Mouse (Mus musculus) cerebellum, adult 2 months (tissue): ENCODE results near the gene Pet117. TPM values are rescaled to one million over a fixed set of nuclear protein-coding genes. Genes with fewer than 3 reads are reported as not detected.

Experiments
- DNase-seq, 2 experiments: peaks; one replicate each; pipeline ENCODE4 v3.0.0; 2021
- H3K27ac ChIP-seq: fragments of 200-500 bp; 2 replicates; pipeline ENCODE4 v1.5.1; 2012; ENCODE audit warnings: low read length, control low read depth, inconsistent platforms; ENCODE audit not compliant: insufficient read depth
- H3K27me3 ChIP-seq: fragments of 200-500 bp; 2 replicates; pipeline ENCODE4 v1.6.1; 2012; ENCODE audit warnings: inconsistent platforms, mild to moderate bottlenecking, low read length, moderate library complexity; ENCODE audit not compliant: control insufficient read depth, insufficient read depth
- H3K4me1 ChIP-seq: fragments of 200-500 bp; 2 replicates; pipeline ENCODE4 v1.6.1; 2011; ENCODE audit warnings: low read length; ENCODE audit not compliant: control insufficient read depth, insufficient read depth
- H3K4me3 ChIP-seq: fragments of 200-500 bp; replicated peaks from 2 replicates; pipeline ENCODE3; 2011; ENCODE audit warnings: mild to moderate bottlenecking, low read depth, low read length, control low read depth; ENCODE audit not compliant: insufficient read depth
- CTCF ChIP-seq: fragments of 200-500 bp; IDR thresholded peaks from 2 replicates; pipeline ENCODE4 v1.5.1; 2011; ENCODE audit warnings: low read depth, mild to moderate bottlenecking, control low read depth, low read length, moderate library complexity, borderline replicate concordance; ENCODE audit not compliant: insufficient read depth
- POLR2A ChIP-seq: fragments of 200-500 bp; IDR thresholded peaks from 2 replicates; pipeline ENCODE4 v1.6.1; 2011; ENCODE audit warnings: low read length, control low read depth, borderline replicate concordance; ENCODE audit not compliant: insufficient read depth
- WGBS: fragments of 180-500 bp; shearing (Covaris S2); methylation state at CpG from one replicate; pipeline ENCODE4 v1.1.7; 2018; 5-methylcytosine and 5-hydroxymethylcytosine counted together
- polyA plus RNA-seq: library from polyadenylated mRNA; depleted of rRNA; stranded (reverse); fragments of >200 nt; gene quantifications from 2 replicates; pipeline ENCODE4 v1.2.3, GENCODE M21; 2012

Gene Pet117
- polyA plus RNA-seq, 1 experiment = not detected

- Histone ChIP-seq H3K4me1 (peaks cover 3% of the 10 kb centered on the region; the same call in 1 of the 2 replicates), H3K4me3 (peak overlapping the region; percentile 73), H3K27ac (peak overlapping the region; percentile 88; the same call in 1 of the 2 replicates), H3K27me3 (no peaks in the 10 kb centered on the region)
- no peak for TF ChIP-seq CTCF
- TF ChIP-seq POLR2A = no peak
- WGBS = 0% methylated on average over 12 of the region's 12 CpGs
- DNase-seq = no peak
Measured at GRCm38 (mm10) chr2:144369511-144369910, 715 bp downstream of the Pet117 start.

GRCm38 (mm10) chr2:144371566-144371965 lies 2.8 kb downstream of the Pet117 start:
- no peak overlapping the region for H3K4me3 ChIP-seq
- H3K27ac ChIP-seq = no peak overlapping the region
- WGBS = 86% methylated on average over 4 of the region's 4 CpGs

GRCm38 (mm10) chr2:144373063-144373462 lies 4.3 kb downstream of the Pet117 start:
- Histone ChIP-seq H3K4me1 (peaks cover 3% of the 10 kb centered on the region; the same call in 1 of the 2 replicates), H3K27ac (no peak overlapping the region), H3K4me3 (no peak overlapping the region), H3K27me3 (no peaks in the 10 kb centered on the region)
- TF ChIP-seq POLR2A (no peak), CTCF (no peak)
- 94% methylated on average over 9 of the region's 9 CpGs for WGBS
- DNase-seq = no peak

More at GRCm38 (mm10) chr2:144371566-144371965, 2.8 kb downstream of the Pet117 start:
- DNase-seq = no peak
- peaks cover 3% of the 10 kb centered on the region; the same call in 1 of the 2 replicates for H3K4me1 ChIP-seq
- no peaks in the 10 kb centered on the region for H3K27me3 ChIP-seq
- TF ChIP-seq CTCF (no peak), POLR2A (no peak)

- DNase-seq = no peak
- TF ChIP-seq POLR2A (no peak), CTCF (no peak)
- H3K4me1 ChIP-seq = peaks cover under 1% of the 10 kb centered on the region; the same call in 1 of the 2 replicates
- no peak overlapping the region for H3K27ac ChIP-seq
- 87% methylated on average over 10 of the region's 10 CpGs for WGBS
- H3K4me3 ChIP-seq = no peak overlapping the region
- H3K27me3 ChIP-seq = no peaks in the 10 kb centered on the region
Measured at GRCm38 (mm10) chr2:144375063-144375703, 6.4 kb downstream of the Pet117 start.

GRCm38 (mm10) chr2:144381293-144381692 lies 12.5 kb downstream of the Pet117 start:
- H3K27ac ChIP-seq = peak overlapping the region; percentile 96
- 6% methylated on average over 3 of the region's 3 CpGs for WGBS
- TF ChIP-seq POLR2A = no peak
- TF ChIP-seq CTCF = no peak

GRCm38 (mm10) chr2:144381741-144382140 lies 12.9 kb downstream of the Pet117 start:
- no peak for TF ChIP-seq CTCF
- no peak for TF ChIP-seq POLR2A
- H3K4me3 ChIP-seq = no peak overlapping the region
- H3K27ac ChIP-seq = peak overlapping the region; percentile 27; the same call in 1 of the 2 replicates
- 73% methylated on average over 4 of the region's 4 CpGs for WGBS
- peak; percentile 27 to 36 for DNase-seq
- peaks cover 8% of the 10 kb centered on the region for H3K4me1 ChIP-seq
- H3K27me3 ChIP-seq = no peaks in the 10 kb centered on the region

More at GRCm38 (mm10) chr2:144381293-144381692, 12.5 kb downstream of the Pet117 start:
- H3K4me3 ChIP-seq = peak overlapping the region; percentile 2
- H3K27me3 ChIP-seq = no peaks in the 10 kb centered on the region
- peaks cover 8% of the 10 kb centered on the region for H3K4me1 ChIP-seq
- DNase-seq = peak; percentile 61 to 85

- H3K27me3 ChIP-seq = no peaks in the 10 kb centered on the region
- no peak for DNase-seq
- WGBS = 87% methylated on average over 7 of the region's 7 CpGs
- H3K4me3 ChIP-seq = no peak overlapping the region
- H3K27ac ChIP-seq = peak overlapping the region; percentile 27; the same call in 1 of the 2 replicates
- TF ChIP-seq POLR2A (no peak), CTCF (no peak)
- peaks cover 8% of the 10 kb centered on the region for H3K4me1 ChIP-seq
Measured at GRCm38 (mm10) chr2:144382624-144383138, 13.9 kb downstream of the Pet117 start.

GRCm38 (mm10) chr2:144386296-144386695 lies 17.5 kb downstream of the Pet117 start:
- WGBS = 36% methylated on average over 2 of the region's 2 CpGs
- Histone ChIP-seq H3K4me3 (no peak overlapping the region), H3K27me3 (no peaks in the 10 kb centered on the region), H3K4me1 (peaks cover under 1% of the 10 kb centered on the region), H3K27ac (no peak overlapping the region)
- DNase-seq = no peak
- TF ChIP-seq POLR2A (no peak), CTCF (no peak)
